Mouse (Mus musculus): ENCODE results near the gene Gm11985.

DNA sequence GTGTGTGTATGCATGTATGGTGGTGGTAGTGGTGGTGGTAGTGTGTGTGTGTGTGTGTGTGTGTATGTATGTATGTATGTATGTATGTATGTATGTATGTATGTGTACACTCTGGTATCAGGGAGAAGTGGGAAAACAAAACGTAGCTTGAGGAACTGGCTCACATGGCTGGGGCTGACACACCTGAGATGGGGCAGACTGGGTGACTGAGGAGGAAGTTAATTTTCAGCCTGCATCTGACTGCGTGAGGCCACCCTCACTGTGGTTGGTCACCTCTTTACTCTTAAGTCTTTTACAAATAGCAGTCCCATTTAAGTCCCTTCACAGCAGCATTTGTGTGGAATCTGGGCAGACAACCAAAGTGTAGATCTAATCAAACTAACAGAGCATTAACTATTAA, 9.1 kb downstream of the Gm11985 start:
- TF ChIP-seq CTCF (IDR thresholded peaks at IDR 0.05; ENCODE audit: extremely low read depth, insufficient read length, insufficient replicate concordance, low read depth, low read length) (no peak), POLR2A (IDR thresholded peaks at IDR 0.05; ENCODE audit: low read depth, low read length) (no peak)

All from small intestine, adult 2 months (tissue).